Mouse (Mus musculus) stomach, postnatal 0 days (tissue): ENCODE data around the gene Itga4. TPM values are rescaled to one million over a fixed set of nuclear protein-coding genes. Genes with fewer than 3 reads are reported as not detected.

Experiments used
- ATAC-seq: fragments of 200-750 bp; cut with Nextera tagmentation; 2 replicates; pipeline ENCODE4 v1.8.0; 2017; ENCODE audit not compliant: low FRiP score, low TSS enrichment
- DNase-seq: peaks from one replicate; pipeline ENCODE4 v3.0.0-alpha.2; 2016; ENCODE audit warnings: low spot score
- H3K27ac ChIP-seq: fragments of 300-500 bp; sonication (generic); replicated peaks from 2 replicates; pipeline ENCODE4 v1.5.1; 2014; ENCODE audit warnings: mild to moderate bottlenecking, control low read depth
- H3K27me3 ChIP-seq: fragments of 300-500 bp; sonication (generic); 2 replicates; pipeline ENCODE4 v1.6.1; 2014; ENCODE audit warnings: low read length; ENCODE audit not compliant: control insufficient read depth, insufficient read depth
- H3K36me3 ChIP-seq: fragments of 300-500 bp; sonication (generic); 2 replicates; pipeline ENCODE4 v1.6.1; 2014; ENCODE audit warnings: low read length, mixed read lengths; ENCODE audit not compliant: control insufficient read depth, insufficient read depth
- H3K4me1 ChIP-seq: fragments of 300-500 bp; sonication (generic); replicated peaks from 2 replicates; pipeline ENCODE4 v1.6.1; 2014; ENCODE audit warnings: antibody characterized with exemption; ENCODE audit not compliant: control insufficient read depth, insufficient read depth
- H3K4me2 ChIP-seq: fragments of 300-500 bp; sonication (generic); replicated peaks from 2 replicates; pipeline ENCODE4 v1.6.1; 2014; ENCODE audit warnings: low read depth, mild to moderate bottlenecking, control low read depth, moderate library complexity
- H3K4me3 ChIP-seq: fragments of 300-500 bp; sonication (generic); 2 replicates; pipeline ENCODE4 v1.5.1; 2014; ENCODE audit warnings: low read depth, low read length, control low read depth
- H3K9ac ChIP-seq: fragments of 300-500 bp; sonication (generic); 2 replicates; pipeline ENCODE4 v1.6.1; 2014; ENCODE audit warnings: mild to moderate bottlenecking, low read length, control low read depth, mixed read lengths
- H3K9me3 ChIP-seq: fragments of 300-500 bp; sonication (generic); 2 replicates; pipeline ENCODE4 v1.6.1; 2016; ENCODE audit warnings: low read length; ENCODE audit not compliant: control insufficient read depth
- CTCF ChIP-seq: IDR thresholded peaks from 2 replicates; pipeline ENCODE4 v1.5.1; 2016; ENCODE audit warnings: antibody characterized with exemption, low read depth, mild to moderate bottlenecking, moderate library complexity
- EP300 ChIP-seq: optimal IDR thresholded peaks from 2 replicates; pipeline ENCODE3; 2016; ENCODE audit warnings: antibody characterized with exemption
- WGBS: fragments of 180-500 bp; shearing (Covaris S2); extraction: QIAGEN DNeasy Blood & Tissue Kit; methylation state at CpG from one replicate; pipeline ENCODE4 v1.1.7; 2014; 5-methylcytosine and 5-hydroxymethylcytosine counted together
- polyA plus RNA-seq: library from polyadenylated mRNA; unstranded; fragments of >200 nt; fragmentation: Nextera tagmentation; extraction: Ambion mirVana; gene quantifications from 2 replicates; pipeline ENCODE4 v1.2.1, GENCODE M21; 2015

Gene Itga4
- polyA plus RNA-seq, 1 experiment from 2014 or later, result 1.3 TPM

- Histone ChIP-seq H3K27ac (no peak overlapping the region), H3K27me3 (no peaks in the 10 kb centered on the region), H3K4me3 (no peak overlapping the region), H3K4me1 (no peaks in the 10 kb centered on the region), H3K9ac (no peak overlapping the region), H3K36me3 (no peaks in the 10 kb centered on the region), H3K9me3 (no peaks in the 10 kb centered on the region), H3K4me2 (no peak overlapping the region)
- WGBS, result 64% methylated on average over 8 of the region's 8 CpGs
- ATAC-seq (no peak), DNase-seq (no peak)
- no peak for TF ChIP-seq EP300
- TF ChIP-seq CTCF, result no peak
Observed at GRCm38 (mm10) chr2:79343115-79343514, 87.9 kb downstream of the Itga4 start.

DNA sequence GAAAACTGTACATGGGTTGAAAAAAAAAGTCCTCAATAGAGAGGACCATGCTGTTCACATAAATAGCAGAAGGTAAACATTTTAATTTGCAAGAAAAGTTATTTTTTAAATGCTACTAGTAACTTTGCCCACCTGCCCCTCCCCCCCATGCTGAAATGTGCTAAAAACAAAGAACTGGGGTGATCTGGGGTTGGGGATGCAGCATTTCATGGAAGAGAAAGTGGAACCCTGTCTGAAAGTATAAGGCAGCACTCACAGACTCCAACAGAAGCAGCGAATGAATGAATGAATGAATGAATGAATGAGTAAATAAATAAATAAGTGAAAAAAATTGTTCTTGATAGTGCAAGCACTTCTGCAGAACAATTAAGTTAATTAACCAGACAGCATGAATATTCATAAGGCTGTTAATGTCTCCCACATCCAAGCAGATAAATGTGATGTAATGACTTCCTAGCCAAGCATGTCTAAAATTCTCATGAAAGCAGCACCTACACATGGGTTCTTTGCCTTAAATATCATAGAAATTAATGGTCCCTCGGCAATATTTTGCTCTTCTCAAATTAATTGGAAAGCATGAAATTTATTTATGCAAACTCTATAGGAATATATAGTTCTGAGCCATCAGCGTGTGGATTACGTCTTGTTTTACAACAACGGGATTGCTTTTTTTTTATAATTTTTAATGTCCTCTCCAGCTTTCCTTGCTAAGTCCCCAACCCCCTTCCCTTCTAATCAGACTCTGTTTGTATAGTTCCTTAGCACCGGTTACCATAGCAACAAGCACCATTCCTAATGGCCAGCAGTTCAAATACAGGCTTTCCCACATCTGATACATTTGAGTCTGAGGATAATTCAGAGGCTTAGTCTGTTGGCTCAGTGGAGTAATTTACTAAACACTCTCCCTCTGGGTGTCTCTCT, 96.2 kb downstream of the Itga4 start:
- H3K27me3 ChIP-seq, result no peaks in the 10 kb centered on the region
- no peaks in the 10 kb centered on the region for H3K36me3 ChIP-seq
- H3K4me2 ChIP-seq, result no peak overlapping the region
- WGBS, result 71% methylated on average over 6 of the region's 6 CpGs
- no peak overlapping the region for H3K4me3 ChIP-seq
- no peak for ATAC-seq
- H3K4me1 ChIP-seq, result no peaks in the 10 kb centered on the region
- no peak overlapping the region for H3K27ac ChIP-seq
- H3K9ac ChIP-seq, result no peak overlapping the region
- no peak for TF ChIP-seq EP300
- no peak for TF ChIP-seq CTCF
- H3K9me3 ChIP-seq, result no peaks in the 10 kb centered on the region
- no peak for DNase-seq

DNA sequence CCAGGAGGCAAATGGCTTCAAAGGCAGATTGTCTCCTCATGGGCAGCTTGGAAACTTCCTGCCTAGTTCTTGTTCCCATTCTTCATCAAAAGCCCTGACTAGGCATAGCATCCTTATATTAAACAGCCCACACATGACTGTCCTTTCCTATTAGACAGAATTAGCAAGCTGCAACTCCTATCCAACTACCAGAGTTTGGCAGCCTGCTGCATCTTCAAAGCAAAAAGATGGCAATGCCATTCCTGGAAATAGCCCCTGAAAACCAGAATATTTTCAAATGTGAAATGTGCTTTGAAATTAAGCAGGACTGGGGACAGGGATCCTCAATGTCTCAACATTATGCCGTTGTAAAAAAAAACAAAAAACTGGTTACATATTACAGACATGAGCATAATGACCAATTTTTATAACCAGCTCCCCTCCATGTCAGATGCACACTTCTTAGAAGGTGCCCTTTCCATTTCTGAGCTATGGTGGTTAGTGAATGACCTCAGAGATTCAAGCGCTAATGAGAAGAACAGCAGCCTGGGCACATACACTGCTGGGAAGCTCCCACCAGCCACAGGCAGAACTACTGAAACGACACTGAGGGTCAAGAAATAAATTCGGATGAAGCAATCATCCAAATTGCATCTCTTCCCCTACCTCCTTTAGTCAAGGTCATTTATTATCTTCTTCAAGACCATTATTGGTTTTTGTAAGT, 97.0 kb downstream of the Itga4 start:
- DNase-seq (no peak), ATAC-seq (no peak)
- no peaks in the 10 kb centered on the region for H3K36me3 ChIP-seq
- no peak overlapping the region for H3K9ac ChIP-seq
- no peak overlapping the region for H3K27ac ChIP-seq
- H3K4me3 ChIP-seq, result no peak overlapping the region
- no peaks in the 10 kb centered on the region for H3K9me3 ChIP-seq
- H3K27me3 ChIP-seq, result no peaks in the 10 kb centered on the region
- no peaks in the 10 kb centered on the region for H3K4me1 ChIP-seq
- H3K4me2 ChIP-seq, result no peak overlapping the region
- TF ChIP-seq CTCF (no peak), EP300 (no peak)
- 82% methylated on average over 4 of the region's 4 CpGs for WGBS

- WGBS, result 87% methylated on average over 16 of the region's 16 CpGs
- H3K27me3 ChIP-seq, result no peaks in the 10 kb centered on the region
Observed at GRCm38 (mm10) chr2:79354773-79355172, 99.5 kb downstream of the Itga4 start.

GRCm38 (mm10) chr2:79357835-79358234, 102.6 kb downstream of the Itga4 start:
- ATAC-seq (no peak), DNase-seq (no peak)
- Histone ChIP-seq H3K4me1 (no peaks in the 10 kb centered on the region), H3K4me3 (no peak overlapping the region), H3K36me3 (no peaks in the 10 kb centered on the region), H3K9ac (no peak overlapping the region), H3K27ac (no peak overlapping the region), H3K4me2 (no peak overlapping the region), H3K27me3 (no peaks in the 10 kb centered on the region), H3K9me3 (no peaks in the 10 kb centered on the region)
- WGBS, result 87% methylated on average over 3 of the region's 3 CpGs
- no peak for TF ChIP-seq EP300
- TF ChIP-seq CTCF, result no peak

More at GRCm38 (mm10) chr2:79354773-79355172, 99.5 kb downstream of the Itga4 start:
- Histone ChIP-seq H3K27ac (no peak overlapping the region), H3K9me3 (no peaks in the 10 kb centered on the region), H3K9ac (no peak overlapping the region), H3K4me1 (no peaks in the 10 kb centered on the region), H3K4me2 (no peak overlapping the region), H3K4me3 (no peak overlapping the region), H3K36me3 (no peaks in the 10 kb centered on the region)
- DNase-seq, result no peak
- TF ChIP-seq EP300, result no peak
- no peak for TF ChIP-seq CTCF
- ATAC-seq, result no peak

GRCm38 (mm10) chr2:79362029-79362428, 106.8 kb downstream of the Itga4 start:
- no peak for ATAC-seq
- WGBS, result 62% methylated on average over 6 of the region's 6 CpGs
- Histone ChIP-seq H3K9me3 (no peaks in the 10 kb centered on the region), H3K4me3 (no peak overlapping the region), H3K36me3 (no peaks in the 10 kb centered on the region), H3K27ac (no peak overlapping the region), H3K9ac (no peak overlapping the region), H3K4me2 (no peak overlapping the region), H3K4me1 (no peaks in the 10 kb centered on the region), H3K27me3 (no peaks in the 10 kb centered on the region)
- TF ChIP-seq CTCF (no peak), EP300 (no peak)
- no peak for DNase-seq
